In genomic region chr19:10261369-10261768, GRCm38 (mm10) we compare ENCODE assay signal across 28 mouse cellular contexts. TPM values are rescaled to one million over a fixed set of nuclear protein-coding genes. Genes with fewer than 3 reads are reported as not detected.
A peak's percentile ranks its signal among the peaks of the same experiment; 100 is the strongest.
DNase-seq lines count a peak whose midpoint lies in the region; ATAC-seq and TF ChIP-seq lines count a peak whose summit lies in the region.
"Had no signal": no experiment of that assay in that cellular context is flagged by ENCODE, and none has a peak within 500 bp of the region (broad histone marks: within the 10 kb centered on the region; RNA-seq: fewer than 3 reads in every experiment).

No protein-coding gene starts in this region.

- CTCF ChIA-PET in Patski (lab: Charles Lee) = interaction anchor here (0.9 to 1.7 kb wide), 3 partner anchors 9 to 27 kb away, joined by 3 to 4 read pairs (median 3); no protein-coding TSS in a partner anchor

- POLR2A ChIA-PET in Patski (lab: Charles Lee) = no interaction called here

- TF ChIP-seq CTCF in layer of hippocampus, adult 2 months (conservative IDR thresholded peaks at IDR 0.05) = no peak
- TF ChIP-seq CTCF in Patski (IDR thresholded peaks at IDR 0.05) = no peak
- no peak for TF ChIP-seq CTCF in small intestine, adult 2 months (IDR thresholded peaks at IDR 0.05; ENCODE audit: extremely low read depth, insufficient read length, insufficient replicate concordance, low read depth, low read length)

- H3K36me3 ChIP-seq in small intestine, adult 2 months (ENCODE audit: control insufficient read depth, insufficient read depth, low read length) = no peaks in the 10 kb centered on the region
- H3K36me3 ChIP-seq: embryonic facial prominence, embryonic 12.5 days; kidney, embryonic 15.5 days; limb, embryonic 10.5 days; liver, embryonic 13.5 days had no signal

- TF ChIP-seq POLR2A in small intestine, adult 2 months (IDR thresholded peaks at IDR 0.05; ENCODE audit: low read depth, low read length) = no peak

- H3K4me3 ChIP-seq in layer of hippocampus, adult 2 months = no peak overlapping the region
- no peak overlapping the region for H3K4me3 ChIP-seq in small intestine, adult 2 months (ENCODE audit: low read depth, low read length)
- H3K4me3 ChIP-seq: embryonic facial prominence, embryonic 12.5 days; forebrain, embryonic 15.5 days; hindbrain, embryonic 12.5 days; kidney, embryonic 15.5 days; limb, embryonic 10.5 days; limb, embryonic 15.5 days; liver, embryonic 13.5 days had no signal

- peak; percentile 8 for DNase-seq in CD4-positive, CD25-positive, alpha-beta regulatory T cell, adult 2 months (ENCODE audit: low read depth, low spot score)
- DNase-seq in layer of hippocampus, adult 2 months (ENCODE audit: low spot score in 2 of 2) = no peak
- no peak for DNase-seq in layer of hippocampus, postnatal 14 days (ENCODE audit: low spot score in 2 of 2)
- DNase-seq in Patski (ENCODE audit: low read depth, low spot score) = peak; percentile 30
- DNase-seq in spleen, adult 12 weeks (ENCODE audit: low spot score) = no peak
- DNase-seq: adrenal gland, adult 8-10 months; cerebellum, adult 9-10 months; embryo, embryonic 11 days; gastrocnemius, postnatal 25 days; heart, adult 18-20 months; heart, postnatal 36 days; kidney, adult 18-20 months; kidney, postnatal 25 days; layer of hippocampus, postnatal 36 days; liver, embryonic 13.5 days; lung, postnatal 10 days; right cerebral cortex, postnatal 25 days had no signal

- no peaks in the 10 kb centered on the region; the same call in 1 of the 2 replicates for H3K4me1 ChIP-seq in small intestine, adult 2 months (ENCODE audit: control insufficient read depth, insufficient read depth, insufficient read length, low read length)
- H3K4me1 ChIP-seq: forebrain, embryonic 15.5 days; liver, embryonic 13.5 days had no signal

- 31% methylated on average over 7 of the region's 7 CpGs for WGBS in small intestine, adult 2 months

- no peaks in the 10 kb centered on the region for H3K27me3 ChIP-seq in Patski
- no peaks in the 10 kb centered on the region for H3K27me3 ChIP-seq in small intestine, adult 2 months (ENCODE audit: control insufficient read depth, insufficient read depth, low read length)
- H3K27me3 ChIP-seq: embryonic facial prominence, embryonic 12.5 days; forebrain, embryonic 15.5 days had no signal

- ATAC-seq in CD4-positive, CD25-positive, alpha-beta regulatory T cell, adult 4 months = no peak
- peak; percentile 1 for ATAC-seq in Patski
- ATAC-seq: forebrain, embryonic 15.5 days; hindbrain, postnatal 0 days; midbrain, embryonic 16.5 days had no signal

- in situ Hi-C loops in Patski (cut with MboI; ENCODE audit: low pct_unique_long_range_greater_than_20kb) = no loop called here

- peak overlapping the region; percentile 32; the same call in 1 of the 2 replicates for H3K27ac ChIP-seq in layer of hippocampus, adult 2 months
- H3K27ac ChIP-seq in small intestine, adult 2 months (ENCODE audit: insufficient read depth, low read depth, low read length) = peak overlapping the region; percentile 46
- H3K27ac ChIP-seq: embryonic facial prominence, embryonic 12.5 days; forebrain, embryonic 15.5 days; hindbrain, embryonic 12.5 days; hindbrain, postnatal 0 days; kidney, embryonic 15.5 days; limb, embryonic 10.5 days; limb, embryonic 15.5 days; liver, embryonic 13.5 days had no signal

RNA-seq across cellular contexts. Expression of gene Myrf, which starts 20.8 kb away (rescaled TPM):
- under 1 TPM in 1 of 2 experiments, not detected in 1; 0.19 TPM for polyA plus RNA-seq in CD4-positive, CD25-positive, alpha-beta regulatory T cell, adult 4 months (2017; shearing (Covaris generic))
- total RNA-seq in layer of hippocampus, adult 2 months (2021) = 10 to 100 TPM; 27.0 to 27.8 TPM
- 10 to 100 TPM; 29.6 to 31.2 TPM for total RNA-seq in layer of hippocampus, postnatal 14 days (2021)
- polyA plus RNA-seq in Patski (2021) = 0.45 TPM
- polyA plus RNA-seq in small intestine, adult 2 months (2012; rRNA removed) = 58.3 and 65.5 TPM in 2 replicates
- total RNA-seq: gastrocnemius, postnatal 25 days; neutrophil, adult 5-6 weeks had no signal

RNA-seq across cellular contexts. Expression of gene Dagla, which starts 43.3 kb away (rescaled TPM):
- polyA plus RNA-seq in CD4-positive, CD25-positive, alpha-beta regulatory T cell, adult 4 months (2017; shearing (Covaris generic)) = not detected
- total RNA-seq in layer of hippocampus, adult 2 months (2021) = 100 to 1,000 TPM; 130 to 131 TPM
- total RNA-seq in layer of hippocampus, postnatal 14 days (2021) = 100 to 1,000 TPM; 131 to 134 TPM
- 2.9 TPM for polyA plus RNA-seq in Patski (2021)
- 5.6 and 8.7 TPM in 2 replicates for polyA plus RNA-seq in small intestine, adult 2 months (2012; rRNA removed)
- total RNA-seq: neutrophil, adult 5-6 weeks had no signal

RNA-seq across cellular contexts. Expression of gene Fen1, which starts 57.4 kb away (rescaled TPM):
- polyA plus RNA-seq in CD4-positive, CD25-positive, alpha-beta regulatory T cell, adult 4 months (2017; shearing (Covaris generic)) = 10 to 100 TPM; 50.1 to 81.1 TPM
- 10 to 100 TPM in 1 of 2 experiments, 1 to 10 TPM in 1; 9.6 to 12.2 TPM for total RNA-seq in layer of hippocampus, adult 2 months (2021)
- total RNA-seq in layer of hippocampus, postnatal 14 days (2021) = 10 to 100 TPM in 1 of 2 experiments, 1 to 10 TPM in 1; 8.8 to 10.1 TPM
- 22.0 TPM for polyA plus RNA-seq in Patski (2021)
- 8.3 and 13.1 TPM in 2 replicates for polyA plus RNA-seq in small intestine, adult 2 months (2012; rRNA removed)

RNA-seq across cellular contexts. Expression of gene Tmem258, which starts 57.6 kb away (rescaled TPM):
- 100 to 1,000 TPM; 288 to 332 TPM for polyA plus RNA-seq in CD4-positive, CD25-positive, alpha-beta regulatory T cell, adult 4 months (2017; shearing (Covaris generic))
- total RNA-seq in layer of hippocampus, adult 2 months (2021) = 10 to 100 TPM; 74.0 to 79.7 TPM
- 10 to 100 TPM; 90.6 to 91.7 TPM for total RNA-seq in layer of hippocampus, postnatal 14 days (2021)
- 211 TPM for polyA plus RNA-seq in Patski (2021)
- 41.1 and 67.1 TPM in 2 replicates for polyA plus RNA-seq in small intestine, adult 2 months (2012; rRNA removed)

Comparison
In these comparisons a context has a peak if more than half of its experiments do, and no peak if none do; other contexts are left out.
1. DNase-seq: peak in CD4-positive, CD25-positive, alpha-beta regulatory T cell, adult 2 months (single experiment) and Patski (single experiment); none in layer of hippocampus, adult 2 months (0 of 2), layer of hippocampus, postnatal 14 days (0 of 2) and spleen, adult 12 weeks (single experiment).
2. RNA of gene Myrf, which starts 20.8 kb away (polyA plus RNA-seq): 58.3 to 65.5 TPM in small intestine, adult 2 months; 0.45 TPM in Patski (single experiment) and 0.19 TPM in CD4-positive, CD25-positive, alpha-beta regulatory T cell, adult 4 months; every median in the first group is over 10 times any median in the second.